Mouse (Mus musculus) megakaryocyte, embryonic 14.5 days (primary cell): ENCODE measurements around the gene Ifit3b.

Source experiments
- FLI1 ChIP-seq: IDR thresholded peaks from 2 replicates; pipeline ENCODE4 v1.6.1; 2012; ENCODE audit warnings: low read length, inconsistent platforms, mixed read lengths
- GATA1 ChIP-seq: IDR thresholded peaks from 3 replicates; pipeline ENCODE4 v1.6.1; 2012; ENCODE audit warnings: mixed read lengths, low read length, inconsistent platforms, borderline replicate concordance

GRCm38 (mm10) chr19:34573650-34574049 lies 34.1 kb upstream of the Ifit3b start:
- TF ChIP-seq GATA1, result no peak
- TF ChIP-seq FLI1, result no peak
